Mouse (Mus musculus): Measurements from ENCODE around the gene Sulf2.

The Sulf2 gene

GRCm38 (mm10) chr2:166115571-166116277, 39.7 kb downstream of the Sulf2 start:
- DNase-seq, result no peak

DNA sequence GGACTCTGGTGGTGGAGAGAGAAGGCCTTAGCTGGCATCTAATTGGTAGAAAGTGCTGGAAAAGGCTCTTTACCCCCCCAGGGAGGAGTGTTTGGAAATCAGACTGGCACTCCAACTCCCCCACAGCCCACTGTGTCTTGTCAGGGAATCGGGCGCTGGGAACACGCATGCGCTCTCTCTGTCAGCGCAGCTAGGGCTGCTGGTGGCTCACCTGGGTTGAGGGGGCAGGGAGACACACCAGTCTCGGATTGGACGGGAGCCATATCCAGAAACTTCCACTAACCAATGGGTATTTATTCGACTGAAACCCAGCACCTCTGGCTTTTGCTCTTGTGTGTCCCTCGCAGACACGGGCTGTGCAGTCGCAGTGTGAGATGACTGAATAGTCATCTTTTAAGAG, 42.5 kb downstream of the Sulf2 start:
- no peak for DNase-seq

- no peak for DNase-seq
These were observed 43.6 kb downstream of the Sulf2 start for GRCm38 (mm10) chr2:166111831-166112250.

- DNase-seq, result no peak
These were observed 44.2 kb downstream of the Sulf2 start for GRCm38 (mm10) chr2:166111238-166111637.

DNA sequence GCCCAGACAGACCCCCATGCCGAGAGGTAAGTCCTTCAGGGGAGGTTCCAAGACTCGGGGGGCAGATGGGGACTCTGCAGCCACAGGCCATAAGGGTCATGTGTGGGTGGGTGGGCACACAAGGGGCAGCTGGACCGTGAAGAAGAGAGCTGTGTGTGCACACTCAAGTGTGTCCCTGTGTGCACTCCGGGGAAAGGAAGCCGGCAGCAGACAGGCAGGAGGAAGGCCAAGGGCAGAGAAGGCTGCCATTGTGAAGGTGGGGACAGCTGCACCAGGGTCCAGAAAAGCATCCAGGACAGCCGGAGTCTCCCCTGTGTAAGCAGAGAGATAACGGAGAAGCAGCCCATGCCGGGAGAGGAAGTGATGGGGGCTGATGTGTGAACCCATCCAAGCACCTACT, 44.7 kb downstream of the Sulf2 start:
- DNase-seq, result no peak

- peak; percentile 68 for DNase-seq
These were observed 47.1 kb downstream of the Sulf2 start for GRCm38 (mm10) chr2:166108326-166108725.

DNA sequence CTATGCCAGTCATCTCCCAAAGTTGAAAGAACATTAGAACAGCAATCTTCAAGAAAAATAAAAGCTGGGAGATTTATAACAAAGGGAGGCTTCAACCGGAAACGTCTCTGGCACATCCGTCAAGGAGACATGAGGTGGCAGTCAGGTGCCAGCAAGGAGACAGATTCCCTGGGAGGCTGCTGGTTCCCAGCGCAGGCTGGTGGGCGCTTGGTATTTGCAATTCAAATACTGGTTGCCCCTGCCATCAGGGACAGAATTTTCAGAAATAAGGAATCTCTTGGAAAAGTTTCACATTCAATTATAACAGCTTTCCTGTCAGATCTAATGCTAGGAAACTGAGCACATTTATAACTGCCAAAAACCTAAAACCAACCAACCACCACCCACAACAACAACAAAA, 47.6 kb downstream of the Sulf2 start:
- DNase-seq, result no peak

- no peak for DNase-seq
These were observed 48.8 kb downstream of the Sulf2 start for GRCm38 (mm10) chr2:166106631-166107030.

GRCm38 (mm10) chr2:166105911-166106310, 49.6 kb downstream of the Sulf2 start:
- no peak for DNase-seq

DNA sequence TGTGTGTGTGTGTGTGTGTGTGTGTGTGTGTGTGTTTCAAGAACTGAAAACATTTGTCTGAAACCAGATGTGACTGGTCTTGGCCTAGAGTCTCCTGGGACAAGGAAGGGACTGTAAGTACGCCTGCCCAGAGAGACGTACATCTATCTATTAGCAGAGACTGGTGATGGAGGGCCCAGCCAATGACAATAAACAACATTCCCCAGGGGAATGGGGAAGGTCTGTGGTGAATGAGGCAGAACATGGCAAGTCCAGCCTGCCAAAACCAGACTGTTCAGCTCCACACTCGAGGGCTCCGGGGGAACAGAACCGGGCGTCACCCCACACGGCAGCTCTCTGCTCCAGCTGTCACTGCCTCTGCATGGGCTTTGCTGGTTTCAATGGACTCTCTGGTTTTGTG, 52.6 kb downstream of the Sulf2 start:
- DNase-seq, result no peak

DNA sequence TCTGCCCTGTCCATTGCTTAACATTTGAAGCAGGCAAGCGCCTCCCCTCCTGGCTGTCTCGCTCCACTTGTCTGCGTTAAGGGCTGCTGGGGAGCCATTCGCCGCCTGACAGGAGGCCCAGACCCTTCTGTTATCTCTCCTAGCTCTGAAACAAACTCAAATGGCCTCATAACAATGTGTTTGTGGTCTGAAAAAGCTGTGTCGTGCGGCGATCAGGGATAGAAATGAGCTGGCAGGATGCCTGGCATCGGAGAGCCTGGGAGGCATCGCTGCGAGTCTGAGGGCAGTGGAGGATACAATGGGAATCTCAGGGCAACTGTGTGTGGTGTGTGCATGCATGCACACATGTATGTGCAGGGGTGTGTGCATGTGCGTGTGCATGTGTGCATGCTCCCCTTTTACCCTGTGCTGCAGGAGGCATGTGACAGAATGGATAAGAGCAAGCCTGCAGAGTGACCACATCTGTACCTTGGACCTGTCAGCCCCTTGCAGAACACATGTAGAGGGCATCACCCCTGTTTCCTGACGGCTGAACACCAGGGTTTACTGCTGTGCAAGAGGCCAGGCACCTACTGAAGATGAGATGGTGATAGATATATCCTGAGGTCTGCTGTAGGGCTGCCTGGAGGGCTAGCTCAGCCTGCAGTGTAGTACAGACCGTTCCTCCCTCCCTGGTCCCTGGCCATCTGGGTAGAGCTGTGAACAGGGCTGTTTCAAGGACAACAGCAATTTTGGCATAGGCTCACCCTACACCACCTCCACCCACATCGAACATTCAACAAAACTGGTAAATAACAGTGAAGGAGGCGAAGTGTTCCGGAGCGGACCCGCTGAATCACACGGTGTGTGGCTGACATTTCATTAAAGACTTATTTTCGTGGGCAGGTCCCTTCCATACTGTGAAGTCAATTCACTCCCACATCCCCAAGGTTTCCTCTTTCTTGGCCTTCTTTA, 54.9 kb downstream of the Sulf2 start:
- DNase-seq, result no peak

DNA sequence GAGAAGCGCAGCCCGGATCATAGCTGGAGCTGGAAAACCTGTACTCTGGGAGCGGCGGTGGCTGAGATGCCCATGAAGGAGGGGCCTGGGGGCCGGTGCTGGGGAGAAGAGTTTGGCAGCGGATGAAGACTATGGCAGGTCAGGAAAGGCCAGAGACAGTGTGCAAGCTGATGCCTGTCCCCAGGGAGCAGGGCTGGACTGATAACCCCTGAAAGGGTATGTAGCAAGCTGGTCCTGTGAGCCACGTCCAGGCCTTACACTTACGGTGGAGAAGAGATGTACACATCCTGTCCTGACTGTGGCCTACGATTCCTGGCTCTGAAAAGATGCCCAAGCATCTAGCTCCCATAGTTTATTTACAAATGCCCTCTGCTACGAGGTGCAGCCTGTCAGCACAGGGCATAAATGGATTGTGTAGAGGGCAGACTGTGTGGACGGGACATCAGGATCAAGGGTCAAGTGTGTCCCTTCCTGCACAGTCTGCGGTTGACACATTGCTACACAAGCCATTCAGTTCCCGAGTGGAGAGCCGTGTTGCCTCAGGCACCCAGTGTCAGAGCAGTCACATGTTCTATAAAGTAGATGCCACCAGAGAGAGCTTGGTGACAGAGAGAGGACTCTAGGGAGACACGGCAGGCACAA, 57.0 kb downstream of the Sulf2 start:
- no peak for DNase-seq

GRCm38 (mm10) chr2:166097443-166098291, 57.8 kb downstream of the Sulf2 start:
- peak; percentile 24 for DNase-seq

GRCm38 (mm10) chr2:166096834-166097233, 58.6 kb downstream of the Sulf2 start:
- DNase-seq, result no peak

DNA sequence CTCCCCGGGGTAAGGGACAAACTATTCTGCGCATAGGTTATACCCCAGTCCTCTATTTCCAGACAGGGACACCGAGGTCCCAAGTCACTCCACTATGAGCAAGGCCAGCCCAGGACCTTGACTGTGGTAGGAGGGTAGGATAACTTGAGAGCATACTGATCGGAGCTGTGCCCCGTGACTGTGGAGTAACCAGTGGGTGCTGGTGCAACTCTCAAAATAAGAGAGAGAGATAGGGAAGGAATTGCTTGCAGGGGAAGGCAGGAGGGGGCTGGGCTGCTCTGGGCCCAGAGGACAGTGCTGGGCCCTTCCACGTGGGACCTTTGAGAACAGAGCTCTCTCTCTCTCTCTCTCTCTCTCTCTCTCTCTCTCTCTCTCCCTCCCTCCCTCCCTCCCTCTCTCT, 59.2 kb downstream of the Sulf2 start:
- DNase-seq, result no peak

DNA sequence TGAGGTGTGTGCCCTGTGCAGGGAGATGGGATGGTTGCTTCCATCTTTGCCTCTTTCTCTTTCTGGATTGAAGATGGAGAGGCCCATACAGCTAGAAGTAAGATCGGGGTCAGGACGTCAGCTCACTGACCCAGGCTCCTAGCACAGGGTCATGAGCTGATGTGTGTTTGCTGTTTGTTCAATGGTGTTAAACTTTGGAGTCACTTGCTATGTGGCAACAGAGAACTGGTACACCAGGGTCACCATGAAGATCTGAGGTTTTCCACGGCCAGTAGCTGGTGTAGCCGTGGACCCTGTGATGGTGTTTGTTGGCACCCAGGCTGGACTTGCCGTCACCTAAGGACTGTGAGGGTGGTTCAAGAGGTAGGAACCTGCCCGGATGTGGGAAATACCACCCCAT, 63.1 kb downstream of the Sulf2 start:
- no peak for DNase-seq

DNA sequence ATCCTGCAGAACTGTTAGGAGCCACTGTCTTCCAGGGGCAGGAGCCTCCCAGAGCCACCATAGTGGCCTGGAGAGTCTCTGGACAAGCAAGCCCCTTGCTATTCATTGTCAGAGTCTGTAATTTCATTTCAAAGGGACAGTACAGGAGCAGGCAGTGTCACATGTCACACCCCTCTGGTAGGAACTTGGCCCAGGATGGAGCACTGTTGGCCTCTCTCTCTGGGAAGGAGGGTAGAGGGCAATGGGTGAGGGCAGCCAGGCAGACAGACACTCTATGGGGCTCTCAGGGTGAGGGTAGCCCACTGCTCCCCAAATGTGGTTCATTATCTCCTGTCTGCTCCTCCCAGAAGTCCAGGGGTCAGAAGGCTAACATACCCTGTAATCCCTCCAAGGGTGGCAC, 63.9 kb downstream of the Sulf2 start:
- no peak for DNase-seq

DNA sequence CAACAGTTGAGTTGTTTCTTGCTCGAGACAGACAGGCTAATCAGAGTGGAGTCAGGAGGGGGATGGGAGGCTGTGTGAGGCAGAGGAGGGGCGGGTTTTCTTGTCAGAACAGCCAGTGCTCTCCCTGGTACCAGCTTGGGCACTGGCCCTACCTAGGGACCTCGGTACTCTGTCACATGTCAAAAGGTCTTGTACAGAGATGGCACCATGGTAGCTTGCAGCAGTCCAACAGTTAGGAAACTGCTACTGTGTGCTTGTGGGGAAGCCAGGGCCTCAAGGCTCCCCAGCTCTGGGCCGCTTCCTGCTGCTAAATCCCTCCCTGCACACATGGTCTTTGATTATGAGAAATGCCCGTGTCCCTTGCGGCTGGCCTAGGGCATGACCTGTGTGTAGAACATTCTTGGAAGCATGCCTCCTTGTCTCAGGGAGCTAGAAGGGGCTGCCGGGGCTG, 65.3 kb downstream of the Sulf2 start:
- DNase-seq, result no peak

GRCm38 (mm10) chr2:166088991-166089390, 66.5 kb downstream of the Sulf2 start:
- no peak for DNase-seq

- no peak for DNase-seq
These were observed 68.8 kb downstream of the Sulf2 start for GRCm38 (mm10) chr2:166086457-166087233.

DNA sequence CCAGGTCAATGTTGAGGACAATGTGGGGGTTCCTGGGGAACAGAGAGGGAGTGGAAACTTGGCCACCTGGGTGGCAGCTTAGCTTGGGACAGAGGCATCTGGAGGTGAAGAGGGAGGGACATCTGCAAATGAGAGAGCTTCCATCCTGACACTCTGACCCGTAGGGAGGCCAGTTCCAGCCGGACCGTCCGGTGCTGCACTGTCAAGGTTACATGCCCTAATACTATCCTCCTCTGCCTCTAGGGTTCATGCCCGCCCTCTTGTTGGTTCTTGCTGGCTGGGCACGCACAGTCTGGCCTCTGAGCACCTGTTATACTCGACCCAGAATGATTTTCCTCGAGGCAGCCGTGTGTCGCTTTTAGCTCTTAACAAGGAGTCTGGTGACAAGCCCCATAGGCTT, 69.7 kb downstream of the Sulf2 start:
- DNase-seq, result no peak

DNA sequence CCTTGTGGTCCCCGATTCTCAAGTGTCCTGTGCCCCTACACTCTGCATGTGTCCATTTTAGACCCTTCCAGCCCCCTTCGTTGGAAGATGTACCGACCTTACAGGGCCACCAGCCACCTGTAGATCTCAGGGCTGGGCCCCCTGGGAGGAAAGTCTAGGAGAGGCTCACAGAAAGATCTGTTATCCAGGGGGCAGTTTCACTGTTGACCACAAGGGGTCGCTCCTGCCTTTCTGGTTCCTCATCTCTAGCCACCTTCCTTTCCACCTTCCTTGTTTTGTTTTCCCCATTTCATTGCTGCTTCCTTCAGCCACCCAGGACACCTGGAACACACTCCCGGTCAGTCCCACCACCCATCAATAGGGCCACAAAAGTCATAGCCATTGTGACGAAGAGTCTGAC, 70.5 kb downstream of the Sulf2 start:
- DNase-seq, result peak; percentile 48

Data from thymus, postnatal 25 days (tissue).